In the genomic region with DNA sequence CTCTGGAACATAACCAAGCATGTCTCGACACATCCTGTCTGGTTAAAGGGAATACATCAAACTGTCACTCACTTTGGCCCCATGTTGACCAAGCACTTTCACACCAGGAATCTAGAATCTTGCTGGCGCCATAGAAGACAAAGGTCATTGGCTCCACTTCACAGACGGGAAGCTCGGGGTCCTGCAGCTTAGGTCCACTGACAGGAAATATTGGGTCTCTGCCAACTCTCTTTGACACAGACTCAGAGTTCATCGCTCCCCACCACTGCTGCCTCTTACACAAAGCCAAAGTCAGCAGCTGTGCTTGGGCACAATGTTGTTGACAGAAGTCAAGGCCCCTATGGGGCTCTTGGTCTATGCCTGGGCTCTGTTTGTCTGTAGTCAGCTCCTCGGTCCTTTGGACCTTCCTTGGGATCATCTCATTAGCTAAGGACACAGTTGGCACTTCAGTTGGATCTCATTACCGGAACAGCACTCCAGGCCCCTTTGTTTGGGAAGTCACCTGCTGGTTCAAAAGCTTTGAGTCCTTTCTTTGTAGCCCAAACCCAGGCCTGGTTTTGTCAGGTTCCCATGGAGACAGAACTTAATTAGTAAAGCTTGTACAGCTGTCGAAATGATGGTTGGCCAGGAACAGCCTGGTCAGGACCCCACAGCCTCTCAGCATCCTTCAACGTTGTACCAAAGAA, we compare ENCODE assay signal across 11 mouse cellular contexts. TPM values are rescaled to one million over a fixed set of nuclear protein-coding genes. Genes with fewer than 3 reads are reported as not detected.
DNase-seq lines count a peak whose midpoint lies in the region; ATAC-seq lines count a peak whose summit lies in the region.
"Had no signal": no experiment of that assay in that cellular context is flagged by ENCODE, and none has a peak within 500 bp of the region (broad histone marks: within the 10 kb centered on the region; RNA-seq: fewer than 3 reads in every experiment).

No protein-coding gene starts in this region.

- intact Hi-C loops in heart, postnatal 14 days (cut with DNase I) = no loop called here

- H3K36me3 ChIP-seq in heart, embryonic 15.5 days = no peaks in the 10 kb centered on the region
- H3K36me3 ChIP-seq in forebrain, embryonic 13.5 days (ENCODE audit: poor library complexity, severe bottlenecking) = no peaks in the 10 kb centered on the region
- no peaks in the 10 kb centered on the region for H3K36me3 ChIP-seq in kidney, embryonic 15.5 days
- no peaks in the 10 kb centered on the region for H3K36me3 ChIP-seq in midbrain, embryonic 10.5 days

- WGBS in heart, embryonic 15.5 days = 38% methylated on average over 9 of the region's 9 CpGs
- WGBS in forebrain, embryonic 13.5 days = 12% methylated on average over 9 of the region's 9 CpGs
- WGBS in kidney, embryonic 15.5 days = 43% methylated on average over 9 of the region's 9 CpGs
- 33% methylated on average over 9 of the region's 9 CpGs for WGBS in midbrain, embryonic 10.5 days

- ATAC-seq in heart, embryonic 15.5 days (replicated peaks; ENCODE audit: insufficient number of reproducible peaks, insufficient read depth, low FRiP score, low read depth) = 0 out of 2 replicates have a peak, but pooled peaks have one; percentile 24
- peak; percentile 63 for ATAC-seq in forebrain, embryonic 13.5 days
- peak; percentile 33; the same call in 1 of the 2 replicates for ATAC-seq in kidney, embryonic 15.5 days (replicated peaks; ENCODE audit: low FRiP score)

- peaks cover 18% of the 10 kb centered on the region for H3K4me1 ChIP-seq in heart, embryonic 15.5 days (replicated peaks)
- H3K4me1 ChIP-seq in forebrain, embryonic 13.5 days = peaks cover 27% of the 10 kb centered on the region
- peaks cover 48% of the 10 kb centered on the region for H3K4me1 ChIP-seq in kidney, embryonic 15.5 days
- H3K4me1 ChIP-seq in midbrain, embryonic 10.5 days = peaks cover 32% of the 10 kb centered on the region

- no peak overlapping the region for H3K4me2 ChIP-seq in heart, embryonic 15.5 days
- no peak overlapping the region for H3K4me2 ChIP-seq in forebrain, embryonic 13.5 days
- no peak overlapping the region for H3K4me2 ChIP-seq in kidney, embryonic 15.5 days

- no peaks in the 10 kb centered on the region for H3K9me3 ChIP-seq in heart, embryonic 15.5 days (replicated peaks)
- no peaks in the 10 kb centered on the region for H3K9me3 ChIP-seq in forebrain, embryonic 13.5 days (replicated peaks)
- no peaks in the 10 kb centered on the region for H3K9me3 ChIP-seq in kidney, embryonic 15.5 days (replicated peaks)
- no peaks in the 10 kb centered on the region for H3K9me3 ChIP-seq in midbrain, embryonic 10.5 days (replicated peaks)

- H3K27ac ChIP-seq in heart, embryonic 15.5 days = 0 out of 2 replicates have a peak overlapping the region, but pooled peaks have one; percentile 35
- no peak overlapping the region for H3K27ac ChIP-seq in forebrain, embryonic 13.5 days
- peak overlapping the region; percentile 63 for H3K27ac ChIP-seq in kidney, embryonic 15.5 days
- no peak overlapping the region for H3K27ac ChIP-seq in midbrain, embryonic 10.5 days (replicated peaks)
- H3K27ac ChIP-seq: liver, embryonic 14.5 days had no signal

- no peak overlapping the region for H3K9ac ChIP-seq in heart, embryonic 15.5 days
- H3K9ac ChIP-seq in forebrain, embryonic 13.5 days = no peak overlapping the region
- H3K9ac ChIP-seq in kidney, embryonic 15.5 days = no peak overlapping the region
- H3K9ac ChIP-seq: liver, embryonic 14.5 days had no signal

- H3K27me3 ChIP-seq in heart, embryonic 15.5 days = peaks cover 7% of the 10 kb centered on the region
- peaks cover 3% of the 10 kb centered on the region; the same call in 1 of the 2 replicates for H3K27me3 ChIP-seq in forebrain, embryonic 13.5 days
- H3K27me3 ChIP-seq in kidney, embryonic 15.5 days = no peaks in the 10 kb centered on the region
- H3K27me3 ChIP-seq in midbrain, embryonic 10.5 days (ENCODE audit: low read depth, poor library complexity, severe bottlenecking) = peaks cover 4% of the 10 kb centered on the region

- DNase-seq in heart, postnatal 14 days = no peak
- DNase-seq in midbrain, embryonic 10.5 days (ENCODE audit: low spot score) = peak; percentile 31
- DNase-seq in gastrocnemius, postnatal 4 days (ENCODE audit: low spot score in 2 of 2) = no peak
- no peak for DNase-seq in spleen, postnatal 10 days (ENCODE audit: low spot score in 2 of 2)
- no peak for DNase-seq in spleen, adult 18-20 months

- H3K4me3 ChIP-seq in heart, embryonic 15.5 days = no peak overlapping the region
- no peak overlapping the region for H3K4me3 ChIP-seq in forebrain, embryonic 13.5 days
- H3K4me3 ChIP-seq in kidney, embryonic 15.5 days (replicated peaks) = no peak overlapping the region
- H3K4me3 ChIP-seq in midbrain, embryonic 10.5 days = no peak overlapping the region

RNA-seq across cellular contexts. Expression of a gene that starts 4.6 kb away (rescaled TPM):
- polyA plus RNA-seq in heart, embryonic 15.5 days (2015; fragmentation: Nextera tagmentation; extraction: Ambion mirVana) = 0.18 and 0.24 TPM in 2 replicates
- total RNA-seq in heart, postnatal 14 days (2021) = not detected
- polyA plus RNA-seq in forebrain, embryonic 13.5 days (2015; fragmentation: Nextera tagmentation; extraction: Ambion mirVana) = 0.15 and 0.55 TPM in 2 replicates
- polyA plus RNA-seq in kidney, embryonic 15.5 days (2015; fragmentation: Nextera tagmentation; extraction: Ambion mirVana) = 0.33 and 0.45 TPM in 2 replicates
- 0.62 and 0.70 TPM in 2 replicates for polyA plus RNA-seq in midbrain, embryonic 10.5 days (2016; fragmentation: Nextera tagmentation; extraction: Ambion mirVana)
- under 1 TPM; 0.16 to 0.39 TPM for total RNA-seq in gastrocnemius, postnatal 4 days (2021)

RNA-seq across cellular contexts. Expression of a gene that starts 7.8 kb away (rescaled TPM):
- 0.84 and 1.2 TPM in 2 replicates for polyA plus RNA-seq in heart, embryonic 15.5 days (2015; fragmentation: Nextera tagmentation; extraction: Ambion mirVana)
- total RNA-seq in heart, postnatal 14 days (2021) = 1 to 10 TPM in 1 of 2 experiments, under 1 TPM in 1; 0.93 to 1.7 TPM
- polyA plus RNA-seq in forebrain, embryonic 13.5 days (2015; fragmentation: Nextera tagmentation; extraction: Ambion mirVana) = 2.3 and 2.4 TPM in 2 replicates
- polyA plus RNA-seq in kidney, embryonic 15.5 days (2015; fragmentation: Nextera tagmentation; extraction: Ambion mirVana) = 1.0 and 1.8 TPM in 2 replicates
- polyA plus RNA-seq in midbrain, embryonic 10.5 days (2016; fragmentation: Nextera tagmentation; extraction: Ambion mirVana) = 1.8 and 2.1 TPM in 2 replicates
- under 1 TPM; 0.52 to 0.54 TPM for total RNA-seq in gastrocnemius, postnatal 4 days (2021)

RNA-seq across cellular contexts. Expression of a gene that starts 28.3 kb away (rescaled TPM):
- polyA plus RNA-seq in heart, embryonic 15.5 days (2015; fragmentation: Nextera tagmentation; extraction: Ambion mirVana) = 0.09 TPM in 1 of 2 replicates, not detected in the other
- under 1 TPM; 0.20 to 0.36 TPM for total RNA-seq in heart, postnatal 14 days (2021)
- not detected in 2 replicates for polyA plus RNA-seq in forebrain, embryonic 13.5 days (2015; fragmentation: Nextera tagmentation; extraction: Ambion mirVana)
- polyA plus RNA-seq in kidney, embryonic 15.5 days (2015; fragmentation: Nextera tagmentation; extraction: Ambion mirVana) = 0.19 and 0.93 TPM in 2 replicates
- polyA plus RNA-seq in midbrain, embryonic 10.5 days (2016; fragmentation: Nextera tagmentation; extraction: Ambion mirVana) = 0.47 and 0.62 TPM in 2 replicates
- total RNA-seq in gastrocnemius, postnatal 4 days (2021) = not detected
- polyA plus RNA-seq: gonadal fat pad, adult 2 months had no signal

RNA-seq across cellular contexts. Expression of a gene that starts 46.4 kb away (rescaled TPM):
- not detected in 2 replicates for polyA plus RNA-seq in heart, embryonic 15.5 days (2015; fragmentation: Nextera tagmentation; extraction: Ambion mirVana)
- under 1 TPM in 1 of 2 experiments, not detected in 1; 0.17 TPM for total RNA-seq in heart, postnatal 14 days (2021)
- 0.08 TPM in 1 of 2 replicates, not detected in the other for polyA plus RNA-seq in forebrain, embryonic 13.5 days (2015; fragmentation: Nextera tagmentation; extraction: Ambion mirVana)
- 0.21 TPM in 1 of 2 replicates, not detected in the other for polyA plus RNA-seq in kidney, embryonic 15.5 days (2015; fragmentation: Nextera tagmentation; extraction: Ambion mirVana)
- 0.56 and 0.78 TPM in 2 replicates for polyA plus RNA-seq in midbrain, embryonic 10.5 days (2016; fragmentation: Nextera tagmentation; extraction: Ambion mirVana)
- total RNA-seq in gastrocnemius, postnatal 4 days (2021) = not detected
- total RNA-seq: ES-E14 had no signal
- polyA plus RNA-seq: liver, embryonic 14.5 days had no signal

Comparison
In these comparisons a context has a peak if more than half of its experiments do, and no peak if none do; other contexts are left out.
1. H3K27ac ChIP-seq: peak in heart, embryonic 15.5 days (single experiment) and kidney, embryonic 15.5 days (single experiment); none in forebrain, embryonic 13.5 days (single experiment) and midbrain, embryonic 10.5 days (single experiment).
2. Peak in every context shown above with its lines, with median percentiles within 50 percentile points of each other: ATAC-seq.